Mouse (Mus musculus) ZHBTc4 (cell line): ENCODE measurements around the gene Ifih1.

Experiments
- DNase-seq: peaks from one replicate; pipeline ENCODE4 v3.0.0-alpha.2; 2011; ENCODE audit warnings: low read depth, low spot score

Gene Ifih1

GRCm38 (mm10) chr2:62549659-62550058 is 96.4 kb downstream of the Ifih1 start:
- DNase-seq = no peak

- no peak for DNase-seq
These were observed 96.9 kb downstream of the Ifih1 start for GRCm38 (mm10) chr2:62549131-62549530.

- no peak for DNase-seq
These were observed 98.0 kb downstream of the Ifih1 start for GRCm38 (mm10) chr2:62548104-62548503.
